Mouse (Mus musculus): ENCODE measurements around the gene Fap. TPM values are rescaled to one million over a fixed set of nuclear protein-coding genes. Genes with fewer than 3 reads are reported as not detected.

Fap gene
- polyA plus RNA-seq, 1 experiment from 2014 or later, result 2.6 TPM

- Histone ChIP-seq H3K27me3 (no peaks in the 10 kb centered on the region), H3K27ac (replicated peaks) (no peak overlapping the region), H3K36me3 (no peaks in the 10 kb centered on the region), H3K4me1 (no peaks in the 10 kb centered on the region), H3K9ac (replicated peaks) (no peak overlapping the region), H3K4me3 (no peak overlapping the region), H3K9me3 (no peaks in the 10 kb centered on the region), H3K4me2 (replicated peaks) (no peak overlapping the region)
- WGBS, result 78% methylated on average over 2 of the region's 2 CpGs
- no peak for ATAC-seq (ENCODE audit: low FRiP score, low read depth)
These were observed 56.1 kb downstream of the Fap start for GRCm38 (mm10) chr2:62517790-62518189.

- no peak for ATAC-seq (ENCODE audit: low FRiP score, low read depth)
- H3K4me1 ChIP-seq, result no peaks in the 10 kb centered on the region
- H3K27me3 ChIP-seq, result no peaks in the 10 kb centered on the region
- H3K36me3 ChIP-seq, result no peaks in the 10 kb centered on the region
- H3K4me2 ChIP-seq (replicated peaks), result no peak overlapping the region
- no peak overlapping the region for H3K27ac ChIP-seq (replicated peaks)
- no peak overlapping the region for H3K4me3 ChIP-seq
- 91% methylated on average over 6 of the region's 6 CpGs for WGBS
- H3K9me3 ChIP-seq, result no peaks in the 10 kb centered on the region
- H3K9ac ChIP-seq (replicated peaks), result no peak overlapping the region
These were observed 59.4 kb downstream of the Fap start for GRCm38 (mm10) chr2:62514477-62514876.

- WGBS, result 91% methylated on average over 15 of the region's 15 CpGs
These were observed 60.4 kb downstream of the Fap start for GRCm38 (mm10) chr2:62513477-62513876.

GRCm38 (mm10) chr2:62507130-62507529 is 66.7 kb downstream of the Fap start:
- Histone ChIP-seq H3K4me2 (replicated peaks) (no peak overlapping the region), H3K27ac (replicated peaks) (no peak overlapping the region), H3K27me3 (no peaks in the 10 kb centered on the region), H3K9me3 (no peaks in the 10 kb centered on the region), H3K4me1 (peaks cover 3% of the 10 kb centered on the region; the same call in 1 of the 2 replicates), H3K4me3 (no peak overlapping the region), H3K9ac (replicated peaks) (no peak overlapping the region), H3K36me3 (no peaks in the 10 kb centered on the region)
- 87% methylated on average over 5 of the region's 5 CpGs for WGBS
- no peak for ATAC-seq (ENCODE audit: low FRiP score, low read depth)

More at GRCm38 (mm10) chr2:62513477-62513876, 60.4 kb downstream of the Fap start:
- H3K27me3 ChIP-seq, result no peaks in the 10 kb centered on the region
- H3K9ac ChIP-seq (replicated peaks), result no peak overlapping the region
- no peaks in the 10 kb centered on the region for H3K36me3 ChIP-seq
- no peak overlapping the region for H3K4me3 ChIP-seq
- no peak for ATAC-seq (ENCODE audit: low FRiP score, low read depth)
- H3K27ac ChIP-seq (replicated peaks), result no peak overlapping the region
- H3K4me2 ChIP-seq (replicated peaks), result no peak overlapping the region
- no peaks in the 10 kb centered on the region for H3K4me1 ChIP-seq
- no peaks in the 10 kb centered on the region for H3K9me3 ChIP-seq

- Histone ChIP-seq H3K9ac (replicated peaks) (no peak overlapping the region), H3K9me3 (no peaks in the 10 kb centered on the region), H3K27ac (replicated peaks) (no peak overlapping the region), H3K36me3 (no peaks in the 10 kb centered on the region), H3K4me1 (peaks cover 3% of the 10 kb centered on the region; the same call in 1 of the 2 replicates), H3K27me3 (no peaks in the 10 kb centered on the region), H3K4me3 (no peak overlapping the region), H3K4me2 (replicated peaks) (no peak overlapping the region)
- 15% methylated on average over 2 of the region's 2 CpGs for WGBS
- ATAC-seq (ENCODE audit: low FRiP score, low read depth), result no peak
These were observed 67.4 kb downstream of the Fap start for GRCm38 (mm10) chr2:62506441-62506840.

- no peak overlapping the region for H3K9ac ChIP-seq (replicated peaks)
- no peak for ATAC-seq (ENCODE audit: low FRiP score, low read depth)
- 79% methylated on average over 4 of the region's 4 CpGs for WGBS
- no peaks in the 10 kb centered on the region for H3K36me3 ChIP-seq
- H3K9me3 ChIP-seq, result no peaks in the 10 kb centered on the region
- no peak overlapping the region for H3K4me2 ChIP-seq (replicated peaks)
- no peaks in the 10 kb centered on the region for H3K27me3 ChIP-seq
- H3K4me1 ChIP-seq, result peaks cover 3% of the 10 kb centered on the region; the same call in 1 of the 2 replicates
- H3K27ac ChIP-seq (replicated peaks), result no peak overlapping the region
- H3K4me3 ChIP-seq, result no peak overlapping the region
These were observed 69.5 kb downstream of the Fap start for GRCm38 (mm10) chr2:62504269-62504796.

GRCm38 (mm10) chr2:62503326-62503725 is 70.5 kb downstream of the Fap start:
- H3K27me3 ChIP-seq, result no peaks in the 10 kb centered on the region
- no peak overlapping the region for H3K4me2 ChIP-seq (replicated peaks)
- no peaks in the 10 kb centered on the region for H3K9me3 ChIP-seq
- no peak for ATAC-seq (ENCODE audit: low FRiP score, low read depth)
- no peak overlapping the region for H3K27ac ChIP-seq (replicated peaks)
- peaks cover 3% of the 10 kb centered on the region; the same call in 1 of the 2 replicates for H3K4me1 ChIP-seq
- no peak overlapping the region for H3K4me3 ChIP-seq
- H3K36me3 ChIP-seq, result no peaks in the 10 kb centered on the region
- WGBS, result 74% methylated on average over 5 of the region's 5 CpGs
- no peak overlapping the region for H3K9ac ChIP-seq (replicated peaks)

GRCm38 (mm10) chr2:62502516-62502915 is 71.4 kb downstream of the Fap start:
- H3K9ac ChIP-seq (replicated peaks), result no peak overlapping the region
- no peak overlapping the region for H3K4me3 ChIP-seq
- WGBS, result 86% methylated on average over 4 of the region's 4 CpGs
- H3K27me3 ChIP-seq, result no peaks in the 10 kb centered on the region
- H3K4me2 ChIP-seq (replicated peaks), result no peak overlapping the region
- no peaks in the 10 kb centered on the region for H3K9me3 ChIP-seq
- H3K27ac ChIP-seq (replicated peaks), result no peak overlapping the region
- no peak for ATAC-seq (ENCODE audit: low FRiP score, low read depth)
- H3K4me1 ChIP-seq, result peaks cover 3% of the 10 kb centered on the region; the same call in 1 of the 2 replicates
- no peaks in the 10 kb centered on the region for H3K36me3 ChIP-seq

GRCm38 (mm10) chr2:62498821-62499220 is 75.1 kb downstream of the Fap start:
- no peaks in the 10 kb centered on the region for H3K4me1 ChIP-seq
- no peak overlapping the region for H3K27ac ChIP-seq (replicated peaks)
- H3K9me3 ChIP-seq, result no peaks in the 10 kb centered on the region
- no peak overlapping the region for H3K4me3 ChIP-seq
- 91% methylated on average over 5 of the region's 5 CpGs for WGBS
- H3K36me3 ChIP-seq, result no peaks in the 10 kb centered on the region
- no peaks in the 10 kb centered on the region for H3K27me3 ChIP-seq
- no peak for ATAC-seq (ENCODE audit: low FRiP score, low read depth)
- no peak overlapping the region for H3K4me2 ChIP-seq (replicated peaks)
- H3K9ac ChIP-seq (replicated peaks), result no peak overlapping the region

- H3K27me3 ChIP-seq, result no peaks in the 10 kb centered on the region
- no peaks in the 10 kb centered on the region for H3K36me3 ChIP-seq
- H3K4me3 ChIP-seq, result no peak overlapping the region
- H3K9me3 ChIP-seq, result no peaks in the 10 kb centered on the region
- H3K4me1 ChIP-seq, result no peaks in the 10 kb centered on the region
- ATAC-seq (ENCODE audit: low FRiP score, low read depth), result no peak
- no peak overlapping the region for H3K9ac ChIP-seq (replicated peaks)
- no peak overlapping the region for H3K27ac ChIP-seq (replicated peaks)
- WGBS, result 88% methylated on average over 4 of the region's 4 CpGs
- H3K4me2 ChIP-seq (replicated peaks), result no peak overlapping the region
These were observed 75.8 kb downstream of the Fap start for GRCm38 (mm10) chr2:62498086-62498485.

- no peak; the same call in 1 of the 2 replicates for ATAC-seq (ENCODE audit: low FRiP score, low read depth)
- no peak overlapping the region for H3K9ac ChIP-seq (replicated peaks)
- no peaks in the 10 kb centered on the region for H3K36me3 ChIP-seq
- 77% methylated on average over 5 of the region's 5 CpGs for whole genome bisulfite sequencing
- no peak overlapping the region for H3K4me3 ChIP-seq
- no peaks in the 10 kb centered on the region for H3K4me1 ChIP-seq
- no peak overlapping the region for H3K27ac ChIP-seq (replicated peaks)
- H3K9me3 ChIP-seq, result no peaks in the 10 kb centered on the region
- no peak overlapping the region for H3K4me2 ChIP-seq (replicated peaks)
- H3K27me3 ChIP-seq, result no peaks in the 10 kb centered on the region
These were observed 76.4 kb downstream of the Fap start for GRCm38 (mm10) chr2:62497333-62498002.

- Histone ChIP-seq H3K27me3 (no peaks in the 10 kb centered on the region), H3K4me1 (no peaks in the 10 kb centered on the region), H3K27ac (replicated peaks) (no peak overlapping the region), H3K4me3 (no peak overlapping the region), H3K4me2 (replicated peaks) (no peak overlapping the region), H3K36me3 (no peaks in the 10 kb centered on the region), H3K9me3 (no peaks in the 10 kb centered on the region), H3K9ac (replicated peaks) (no peak overlapping the region)
- 85% methylated on average over 4 of the region's 4 CpGs for WGBS
- no peak for ATAC-seq (ENCODE audit: low FRiP score, low read depth)
These were observed 78.5 kb downstream of the Fap start for GRCm38 (mm10) chr2:62495407-62495806.

All from midbrain, embryonic 12.5 days (tissue).